Mouse (Mus musculus): ENCODE data around the gene Chn2. TPM values are rescaled to one million over a fixed set of nuclear protein-coding genes. Genes with fewer than 3 reads are reported as not detected.

Chn2 gene
- total RNA-seq, 2 experiments from 2014 or later, result 17.8 to 22.4 TPM

DNA sequence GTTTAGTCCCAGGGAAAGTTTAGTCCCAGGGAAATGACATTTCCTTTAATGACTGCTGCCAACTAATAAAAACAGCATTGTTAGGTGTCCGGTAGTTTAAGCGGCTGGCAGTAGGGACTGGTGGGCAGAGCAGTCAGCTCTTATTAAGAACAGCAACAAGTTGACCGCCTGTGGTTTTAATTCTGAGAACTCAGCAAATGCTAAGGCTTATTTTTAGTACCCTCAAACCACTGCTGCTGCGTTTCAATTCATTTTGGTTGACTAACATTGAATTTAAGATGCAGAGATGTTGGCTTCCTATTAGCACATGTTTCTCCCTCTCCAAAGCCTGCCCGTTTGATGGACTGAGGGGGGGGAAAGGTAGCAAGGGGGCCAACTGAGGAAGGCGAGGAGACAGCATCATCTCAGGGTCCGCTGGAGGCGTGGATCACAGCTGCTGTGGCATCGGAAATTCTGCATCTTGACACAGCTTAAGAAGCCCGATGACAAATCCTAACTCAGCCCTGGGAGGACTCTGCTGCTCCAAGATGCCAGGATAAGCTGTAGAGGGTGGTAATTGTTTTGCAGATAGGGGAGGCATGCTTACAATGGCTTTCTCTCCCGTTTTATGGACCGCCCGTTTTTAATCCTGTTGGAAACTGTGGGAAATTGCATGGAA, 2.2 kb downstream of the Chn2 start:
- DNase-seq (ENCODE audit: low spot score in 2 of 2), result no peak

DNA sequence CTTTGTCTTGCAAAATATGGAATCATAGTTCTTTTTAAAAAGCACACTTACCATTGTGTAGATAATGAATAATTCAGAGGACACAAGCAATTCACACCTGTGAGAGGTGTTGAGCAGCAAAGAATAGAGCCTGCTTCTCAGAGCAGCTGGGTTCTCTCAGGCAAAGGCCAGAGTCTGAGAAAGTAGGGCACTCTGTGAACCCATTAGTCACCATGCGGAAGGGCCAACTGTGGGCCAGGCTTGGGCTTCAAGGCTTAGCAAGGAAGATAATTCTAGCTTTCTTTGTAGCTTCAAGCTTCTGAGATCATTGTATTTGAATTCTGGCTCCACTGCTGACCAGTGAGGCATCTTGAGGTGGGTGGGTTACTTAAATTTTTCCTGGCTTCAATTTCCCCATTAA, 2.8 kb downstream of the Chn2 start:
- no peak for DNase-seq (ENCODE audit: low spot score in 2 of 2)

DNA sequence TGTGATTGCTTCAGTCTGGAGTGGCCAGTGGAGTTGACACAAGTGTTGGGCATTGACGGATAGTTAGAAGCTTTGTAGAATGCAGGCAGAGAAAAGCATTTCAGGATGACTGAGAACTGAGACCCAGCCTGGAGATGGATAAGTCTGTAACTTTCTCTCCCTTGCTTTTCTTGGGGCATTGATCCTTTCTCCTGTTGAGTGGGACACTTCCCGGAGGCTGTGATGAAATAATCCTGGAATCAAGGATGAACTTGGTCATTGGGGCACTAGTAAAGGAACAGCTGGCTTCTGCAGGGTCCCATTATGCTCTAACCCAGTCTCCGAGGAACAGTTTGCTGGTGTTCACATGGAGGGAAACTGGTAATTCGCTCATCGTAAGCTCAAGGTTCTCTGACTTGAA, 4.2 kb downstream of the Chn2 start:
- DNase-seq (ENCODE audit: low spot score in 2 of 2), result no peak

DNA sequence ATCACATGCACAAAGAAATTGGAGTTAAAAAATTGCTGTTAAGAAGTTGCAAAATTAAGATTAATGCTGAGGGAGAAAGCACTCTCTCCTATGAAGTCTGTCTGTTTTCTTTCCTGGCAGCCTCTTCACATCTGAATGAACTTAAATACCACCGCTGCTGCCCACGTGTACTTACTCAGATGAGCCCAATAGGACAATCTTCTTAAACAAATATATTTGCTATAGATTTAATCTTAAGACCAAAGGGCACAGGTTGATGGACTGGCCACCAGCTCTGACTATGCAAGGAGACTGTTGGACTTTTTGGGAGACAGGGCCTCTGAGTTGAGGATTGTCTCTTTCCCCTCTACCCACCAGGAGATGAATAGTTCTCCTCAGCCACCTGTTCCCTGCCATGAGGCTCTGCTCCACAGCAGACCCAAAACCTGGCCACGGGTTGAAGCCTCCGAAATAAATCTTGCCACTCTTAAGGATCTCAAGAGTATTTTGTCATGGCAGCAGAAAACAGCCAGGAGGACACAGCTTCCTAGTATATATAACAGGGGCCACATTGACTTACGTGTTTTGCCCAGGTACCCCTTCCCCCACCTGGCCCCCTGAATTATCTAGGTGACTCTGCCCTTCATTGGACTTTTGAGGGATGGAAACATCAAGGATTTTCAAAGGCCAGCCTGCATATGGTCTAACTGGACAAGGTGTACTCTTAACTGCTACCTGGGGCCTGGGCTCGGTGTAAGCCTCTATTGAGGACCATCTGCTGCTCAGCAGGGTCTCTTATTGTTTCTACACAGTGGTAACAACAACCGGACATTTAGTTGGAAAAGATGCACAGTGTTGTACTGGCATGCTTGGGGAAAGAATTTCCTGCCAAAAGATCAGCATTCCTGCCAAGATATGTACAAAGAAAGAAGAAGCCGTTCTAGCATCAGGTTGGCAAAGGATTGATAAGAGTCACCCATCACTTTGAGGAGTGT, 6.7 kb downstream of the Chn2 start:
- no peak for DNase-seq (ENCODE audit: low spot score in 2 of 2)

DNA sequence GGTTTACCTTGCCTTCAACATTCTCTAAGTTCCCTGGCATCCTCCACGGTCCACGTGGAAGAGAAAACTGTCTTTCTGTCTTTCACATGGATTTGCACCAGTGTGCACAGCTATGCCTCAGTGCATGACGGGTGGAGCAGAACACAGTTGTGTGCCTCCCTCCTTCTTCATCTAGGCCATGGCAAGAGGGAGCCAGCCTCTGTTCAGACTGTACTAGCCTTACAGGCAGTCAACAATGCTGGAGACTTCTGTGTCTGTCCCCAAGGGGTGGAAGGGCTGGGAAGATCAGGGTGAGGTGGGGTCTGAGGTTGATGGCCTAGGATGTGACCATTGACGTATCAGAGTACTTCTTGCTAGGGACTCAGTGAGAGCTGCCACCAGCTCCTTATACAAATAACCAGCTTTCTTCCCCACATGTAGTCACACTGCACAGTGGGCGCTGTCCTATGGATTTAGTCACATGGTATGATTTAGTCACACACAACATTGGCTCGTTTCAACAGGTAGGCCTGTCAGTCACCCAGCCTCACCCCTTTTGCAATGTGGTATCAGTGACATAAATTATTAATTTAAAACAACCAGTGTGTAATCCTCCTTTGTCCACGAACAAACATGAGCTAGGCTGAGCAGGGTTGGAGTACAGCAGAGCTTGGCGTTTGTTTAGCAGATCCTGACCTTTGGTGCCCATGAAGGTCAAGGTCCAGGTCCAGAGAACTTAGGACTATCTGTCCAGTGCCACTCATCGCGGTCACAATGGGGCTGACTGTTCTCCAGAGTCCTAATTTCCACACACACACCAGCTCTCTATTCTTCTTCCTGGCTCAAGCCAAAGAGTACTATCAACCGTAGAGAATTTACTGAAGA, 7.8 kb downstream of the Chn2 start:
- no peak for DNase-seq (ENCODE audit: low spot score in 2 of 2)

DNA sequence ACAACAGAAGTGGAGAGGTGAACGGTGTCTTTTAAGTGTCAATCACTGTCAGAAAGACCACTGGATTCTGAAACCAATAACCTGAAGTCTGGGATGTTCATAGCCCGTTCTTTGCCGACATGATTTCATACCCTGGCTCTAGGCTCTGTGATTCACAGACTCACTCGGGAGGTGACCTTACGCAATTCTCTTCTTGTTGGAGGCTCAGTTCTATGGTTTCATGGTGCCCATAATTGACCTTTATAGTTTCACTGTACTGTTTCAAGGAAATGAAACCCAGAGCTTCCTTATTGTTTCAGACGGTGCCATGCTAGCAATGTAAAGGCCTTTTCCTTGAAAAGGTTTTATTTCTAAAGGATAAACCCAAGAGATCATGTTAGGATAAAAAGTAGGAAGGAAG, 9.4 kb downstream of the Chn2 start:
- no peak for DNase-seq (ENCODE audit: low spot score in 2 of 2)

DNA sequence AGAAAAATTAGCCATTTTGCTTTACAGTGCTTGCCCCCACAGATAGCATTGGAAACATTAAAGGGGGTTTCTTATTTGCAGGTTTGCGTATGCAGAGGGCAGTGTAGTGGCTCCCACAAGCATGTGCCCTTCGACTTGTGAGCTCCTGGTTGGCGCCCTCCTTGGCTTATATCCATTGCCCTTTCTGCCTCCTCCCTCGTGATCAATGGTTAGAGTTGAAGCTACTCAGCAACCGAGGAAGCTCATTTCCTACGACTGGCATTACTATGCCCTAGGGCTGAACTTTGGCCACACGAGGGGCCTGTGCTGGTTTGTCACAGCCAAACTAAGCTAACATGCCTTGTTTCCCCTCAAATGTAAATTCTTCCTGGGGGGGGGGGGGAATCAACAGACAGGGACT, 11.8 kb downstream of the Chn2 start:
- no peak for DNase-seq (ENCODE audit: low spot score in 2 of 2)

DNA sequence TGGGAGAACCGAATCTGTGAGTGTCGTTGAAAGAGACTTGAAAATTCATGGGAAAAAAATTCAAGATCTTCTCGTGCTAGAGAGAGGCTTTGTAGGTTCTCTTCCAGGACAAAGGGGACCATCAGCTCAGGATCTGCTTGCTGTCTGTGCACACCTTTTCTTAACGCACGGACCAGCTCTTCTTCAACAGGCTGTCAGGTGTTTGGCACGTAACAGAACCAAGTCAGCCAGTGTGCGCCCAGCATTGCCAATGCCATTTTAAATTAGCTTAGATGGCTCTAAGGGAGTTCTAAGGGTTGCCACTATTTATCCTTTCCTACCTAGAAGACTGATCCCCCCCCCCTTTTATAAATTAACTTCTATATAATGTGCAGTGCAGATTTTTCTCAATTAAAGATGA, 12.8 kb downstream of the Chn2 start:
- DNase-seq (ENCODE audit: low spot score in 2 of 2), result no peak

DNA sequence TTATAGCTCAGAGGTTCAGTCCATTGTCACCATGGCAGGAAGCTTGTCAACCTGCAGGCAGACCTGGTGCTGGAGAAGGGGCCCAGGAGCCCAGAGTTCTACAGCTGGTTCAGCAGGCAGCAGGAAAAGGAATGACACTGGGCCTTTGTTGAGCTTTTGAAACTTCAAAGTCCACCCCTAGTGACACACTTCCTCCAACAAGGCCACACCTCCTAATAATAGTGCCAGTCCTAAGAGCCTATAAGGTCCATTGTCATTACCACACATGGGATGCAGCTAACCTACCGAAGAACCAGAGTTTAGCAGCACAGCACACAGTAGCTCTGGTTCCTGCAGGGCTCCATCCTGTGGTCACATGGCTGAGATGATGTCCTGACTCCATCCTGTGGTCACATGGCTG, 13.3 kb downstream of the Chn2 start:
- no peak for DNase-seq (ENCODE audit: low spot score in 2 of 2)

DNA sequence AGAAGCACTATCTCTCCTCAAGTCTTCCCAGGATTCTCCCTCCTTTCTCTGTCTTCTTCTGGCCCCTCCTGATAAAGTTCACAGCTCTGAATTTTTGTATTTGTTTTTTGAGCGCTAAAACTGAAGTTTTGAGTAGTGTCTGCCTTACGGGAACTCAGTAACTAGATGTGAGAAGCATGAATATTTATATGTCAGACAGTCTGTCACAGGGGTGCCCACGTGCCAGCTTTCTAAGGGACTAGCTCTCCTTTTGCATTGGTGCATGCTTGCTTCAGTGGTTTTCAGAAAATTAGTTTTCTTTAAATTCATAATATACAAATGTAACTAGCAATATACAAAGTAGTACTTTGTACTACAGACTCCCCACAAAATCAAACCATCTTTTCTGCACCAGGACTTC, 14.0 kb downstream of the Chn2 start:
- no peak for DNase-seq (ENCODE audit: low spot score in 2 of 2)

DNA sequence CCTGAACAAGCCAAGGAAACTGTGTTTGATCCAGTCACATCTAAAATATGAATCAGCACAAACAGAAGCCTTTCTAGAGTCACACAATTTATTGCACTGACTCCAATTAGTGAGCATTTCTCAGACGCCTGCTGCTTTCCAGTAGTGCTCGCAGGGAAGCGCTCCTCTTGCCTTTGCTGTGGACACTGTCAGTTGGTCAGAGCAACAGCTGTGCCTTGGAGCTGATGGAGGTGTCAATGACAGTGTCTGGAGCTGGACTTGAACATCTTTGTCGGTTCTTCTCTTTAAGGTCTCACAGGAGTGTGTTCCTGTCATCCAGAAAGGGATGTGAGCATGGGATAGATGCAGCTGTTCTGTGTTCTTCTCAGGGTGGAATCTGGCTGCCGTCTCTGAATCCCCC, 16.0 kb downstream of the Chn2 start:
- DNase-seq (ENCODE audit: low spot score in 2 of 2), result no peak

DNA sequence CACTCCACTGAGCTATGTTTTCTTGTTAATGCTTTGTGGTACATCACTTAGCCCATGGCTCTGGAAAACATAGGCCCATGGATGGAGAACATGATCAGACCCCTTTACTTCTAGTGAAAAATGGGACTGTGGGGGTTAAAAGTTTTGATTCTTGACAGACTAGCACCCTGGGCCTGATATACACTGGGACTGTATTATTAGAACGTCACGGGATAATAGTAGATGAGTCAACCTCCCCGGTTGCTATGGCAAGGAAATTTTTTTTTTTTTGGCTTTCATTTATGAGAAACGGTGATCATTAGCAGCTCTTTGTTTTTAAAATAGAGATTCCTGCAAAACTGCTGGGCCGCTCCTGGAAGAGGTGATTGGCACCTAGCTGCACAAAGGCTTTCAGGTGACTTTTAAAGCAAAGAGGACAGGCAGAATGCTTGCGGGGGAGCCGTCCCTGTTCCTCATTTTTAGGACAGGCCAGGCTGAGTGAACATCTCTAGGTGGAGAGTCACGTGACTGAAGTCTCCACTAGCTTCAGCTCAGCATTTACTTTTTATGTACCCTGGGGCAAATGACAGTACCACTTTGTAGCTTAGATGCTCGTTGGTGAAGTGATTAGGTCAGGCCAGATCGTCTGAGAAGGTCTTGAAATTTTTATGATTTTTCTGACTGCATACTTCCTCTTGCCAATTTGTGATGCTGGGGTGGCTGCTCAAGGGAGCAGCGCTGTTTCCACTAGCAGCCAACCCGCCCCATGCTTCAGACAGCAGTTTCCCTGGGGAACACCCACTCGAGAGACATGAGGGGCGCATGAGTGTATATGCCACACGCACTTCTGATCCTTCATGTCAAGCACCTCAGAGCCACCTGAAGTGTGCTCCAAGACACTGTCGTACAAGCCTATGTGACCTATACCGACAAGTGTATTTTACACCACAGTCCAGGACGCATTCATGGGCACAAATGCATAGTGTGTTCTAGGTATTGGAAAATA, 17.5 kb downstream of the Chn2 start:
- peak in 1 of 2 experiments; percentile 39 for DNase-seq (ENCODE audit: low spot score in 2 of 2)

DNA sequence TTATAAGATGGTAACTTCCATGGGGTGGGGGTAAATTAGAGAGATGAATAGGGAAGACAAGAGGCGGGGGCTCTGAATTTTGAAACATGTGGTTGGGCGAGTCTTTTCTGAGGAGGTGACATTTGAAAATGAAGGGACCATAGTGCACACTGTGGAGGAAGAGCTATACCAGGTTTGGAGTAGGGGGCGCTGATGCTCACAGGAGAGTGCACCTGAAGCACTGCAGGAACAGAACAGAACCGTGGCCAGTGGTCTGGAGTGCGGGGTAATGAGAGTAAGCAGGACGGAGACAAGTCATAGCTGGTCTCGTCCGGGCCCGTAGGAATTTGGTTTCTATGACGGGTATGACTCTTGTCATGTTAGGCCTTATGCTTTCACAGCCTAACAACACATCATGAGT, 18.3 kb downstream of the Chn2 start:
- DNase-seq (ENCODE audit: low spot score in 2 of 2), result no peak

DNA sequence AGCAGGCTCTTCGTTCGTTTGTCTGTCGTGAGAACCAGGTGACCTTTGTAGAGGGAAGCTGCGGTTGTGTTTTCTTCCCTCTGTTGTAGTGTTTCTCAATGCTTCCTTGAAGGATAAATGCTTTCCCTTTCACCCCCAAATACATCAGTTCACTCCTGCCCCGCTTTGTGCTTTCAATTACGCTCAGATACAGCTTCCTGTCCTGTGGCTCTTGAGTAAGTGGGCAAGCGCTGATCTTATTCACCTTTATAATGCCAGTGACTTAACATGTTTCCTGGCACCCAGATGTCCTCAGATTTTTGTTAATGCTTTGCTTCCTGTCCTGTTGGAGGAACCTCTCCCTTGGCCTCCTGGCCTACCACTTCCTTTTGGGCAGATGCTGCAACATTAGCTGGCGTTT, 19.5 kb downstream of the Chn2 start:
- DNase-seq (ENCODE audit: low spot score in 2 of 2), result no peak

DNA sequence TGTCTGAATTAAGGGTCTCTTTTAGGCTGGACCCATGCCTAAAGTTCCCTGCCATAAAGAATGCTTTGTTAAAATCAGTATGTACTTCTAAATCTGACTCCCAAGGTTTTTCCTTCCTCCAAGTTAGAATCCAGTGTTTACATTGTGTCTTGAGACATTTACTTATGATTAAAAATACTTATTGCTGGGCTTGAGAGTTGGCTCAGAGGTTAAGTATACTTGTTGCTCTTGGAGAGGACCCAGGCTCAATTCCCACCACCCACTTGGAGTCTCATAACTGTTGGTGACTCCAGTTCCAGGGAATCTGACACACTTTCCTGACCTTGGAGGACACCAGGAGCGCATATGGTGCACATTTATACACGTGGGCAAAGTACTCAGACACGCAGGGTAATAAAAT, 20.9 kb downstream of the Chn2 start:
- no peak for DNase-seq (ENCODE audit: low spot score in 2 of 2)

DNA sequence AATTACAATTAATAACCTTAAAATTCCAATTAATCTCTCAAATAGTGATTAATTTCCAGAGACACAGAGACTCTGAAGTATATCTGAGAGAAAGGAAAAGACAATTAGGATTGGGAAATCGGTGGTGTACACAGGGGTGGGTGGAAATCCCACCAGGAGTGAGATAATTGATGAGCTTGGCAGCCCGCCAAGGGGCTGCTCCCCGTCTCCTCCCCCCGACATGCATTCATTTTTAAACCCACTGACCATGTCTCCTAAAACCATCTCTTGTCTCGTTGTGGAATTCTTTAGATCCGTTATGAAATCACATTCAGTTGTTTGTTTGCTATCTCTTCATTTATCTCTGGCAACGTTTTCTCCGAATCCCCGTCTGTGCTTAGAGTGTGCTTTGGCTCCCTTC, 22.0 kb downstream of the Chn2 start:
- no peak for DNase-seq (ENCODE audit: low spot score in 2 of 2)

DNA sequence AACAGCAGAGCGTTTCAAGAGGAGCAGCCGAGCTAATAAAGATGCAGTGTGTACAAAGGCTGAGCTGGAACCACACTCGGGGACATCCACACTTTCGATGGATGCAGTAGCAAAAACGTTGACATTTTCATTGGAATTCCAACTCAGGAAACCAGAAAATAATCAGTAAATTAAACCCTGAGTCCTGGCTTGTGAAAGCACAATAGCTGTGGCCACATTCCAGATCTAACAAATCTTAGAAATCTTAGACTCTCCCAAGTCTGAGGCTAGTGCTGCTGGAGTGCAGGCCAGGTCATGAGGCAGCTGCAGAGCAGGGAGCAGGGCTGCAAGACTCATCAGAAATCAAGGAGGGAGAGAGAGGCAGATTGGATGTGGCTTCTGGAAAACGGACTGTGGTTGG, 24.5 kb downstream of the Chn2 start:
- DNase-seq (ENCODE audit: low spot score in 2 of 2), result no peak

DNA sequence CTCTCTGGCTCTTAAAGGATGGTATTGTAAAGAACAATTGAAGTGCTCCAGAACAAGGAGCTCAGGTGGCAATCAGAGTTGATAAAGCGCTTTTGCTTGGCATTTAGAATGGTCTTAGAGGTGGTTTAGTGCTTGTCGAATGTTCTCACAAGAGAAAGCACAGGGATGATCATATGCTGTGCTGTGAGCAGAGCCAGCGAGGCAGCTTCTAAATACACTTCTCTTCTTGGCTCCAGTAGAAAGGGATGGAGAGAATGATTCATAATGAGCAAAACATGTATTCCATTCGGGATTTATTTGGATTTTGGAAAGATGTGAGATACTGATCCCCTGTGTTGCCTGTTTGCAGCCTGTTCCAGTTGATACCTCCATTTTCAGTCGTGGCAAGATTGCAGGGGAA, 28.0 kb downstream of the Chn2 start:
- DNase-seq (ENCODE audit: low spot score in 2 of 2), result peak in 1 of 2 experiments; percentile 17

DNA sequence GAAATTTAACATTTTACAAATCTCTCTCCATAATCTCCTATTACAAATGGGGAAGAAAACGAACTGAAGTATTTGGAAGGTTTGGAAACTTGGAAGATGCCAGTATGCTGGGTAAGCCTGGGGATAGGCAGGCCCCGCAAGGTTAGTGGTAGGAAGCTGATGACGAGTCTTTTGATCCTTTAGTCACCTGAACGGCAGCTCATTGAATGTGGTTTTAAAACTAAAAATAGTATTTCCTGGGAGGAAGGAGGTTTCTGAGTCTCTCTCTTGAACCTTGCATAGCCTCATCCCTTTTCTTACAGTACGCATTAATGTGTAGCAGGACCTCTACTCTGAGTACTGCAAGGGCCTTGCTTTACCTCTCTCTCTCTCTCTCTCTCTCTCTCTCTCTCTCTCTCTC, 29.5 kb downstream of the Chn2 start:
- DNase-seq (ENCODE audit: low spot score in 2 of 2), result no peak

DNA sequence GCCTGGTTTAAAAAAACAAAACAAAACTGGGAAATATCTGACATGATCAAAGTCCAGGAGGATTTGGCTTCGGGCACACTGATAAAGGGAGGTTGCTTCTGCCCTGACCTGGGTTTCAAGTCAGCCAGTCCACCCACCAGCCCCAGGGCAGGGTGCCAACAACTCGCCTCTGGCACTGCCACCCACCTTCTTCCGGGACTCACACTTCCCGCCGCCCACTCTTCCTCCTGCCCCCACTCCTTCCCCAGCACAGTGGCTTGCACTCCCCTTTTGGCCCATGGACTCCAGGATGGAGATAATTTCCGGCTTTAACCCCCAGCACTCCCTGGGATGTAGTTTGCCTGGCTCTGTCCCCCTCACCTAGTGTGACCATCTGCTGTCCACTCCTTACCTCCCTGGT, 31.4 kb downstream of the Chn2 start:
- no peak for DNase-seq (ENCODE audit: low spot score in 2 of 2)

DNA sequence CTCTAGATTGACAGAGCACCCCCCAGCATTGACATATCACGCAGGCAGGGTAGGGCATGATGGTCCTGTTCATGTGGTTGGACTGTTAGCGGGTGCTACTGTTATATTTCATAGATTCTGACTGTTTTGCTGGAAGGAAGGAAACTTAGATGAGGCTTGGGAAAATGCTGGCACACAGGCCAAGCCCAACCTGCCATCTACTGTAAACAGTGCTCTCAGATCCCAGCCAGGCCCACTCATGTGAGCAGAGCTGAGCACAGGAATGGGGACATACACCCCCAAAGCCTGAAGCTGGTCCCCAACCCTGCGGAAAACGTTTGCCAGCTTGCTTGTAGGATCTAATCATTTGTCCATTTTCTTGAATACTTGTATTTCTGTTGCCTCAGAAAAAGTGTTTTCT, 32.1 kb downstream of the Chn2 start:
- DNase-seq (ENCODE audit: low spot score in 2 of 2), result no peak
